Mouse (Mus musculus): Measurements from ENCODE around the gene Ranbp1.

GRCm38 (mm10) chr16:18288166-18288565, 39.6 kb upstream of the Ranbp1 start:
- no peak for TF ChIP-seq CTCF (IDR thresholded peaks at IDR 0.05; ENCODE audit: low read depth, low read length)
- TF ChIP-seq POLR2A (IDR thresholded peaks at IDR 0.05; ENCODE audit: borderline replicate concordance, low read depth, low read length) = no peak
